Mouse (Mus musculus) heart, embryonic 15.5 days (tissue): ENCODE measurements around the gene Krt31. TPM values are rescaled to one million over a fixed set of nuclear protein-coding genes. Genes with fewer than 3 reads are reported as not detected.
A peak's percentile ranks its signal among the peaks of the same experiment; 100 is the strongest.

ENCODE experiments used
- ATAC-seq: fragments of 200-750 bp; cut with Nextera tagmentation; replicated peaks from 2 replicates; pipeline ENCODE4 v1.8.0; 2017; ENCODE audit warnings: low read depth, moderate TSS enrichment; ENCODE audit not compliant: insufficient number of reproducible peaks, insufficient read depth, low FRiP score
- H3K27ac ChIP-seq: fragments of 300-500 bp; sonication (generic); 2 replicates; pipeline ENCODE4 v1.5.1; 2015; ENCODE audit warnings: mild to moderate bottlenecking, inconsistent platforms
- H3K27me3 ChIP-seq: fragments of 300-500 bp; sonication (generic); 2 replicates; pipeline ENCODE4 v1.6.1; 2015; ENCODE audit warnings: inconsistent platforms
- H3K36me3 ChIP-seq: fragments of 300-500 bp; sonication (generic); 2 replicates; pipeline ENCODE4 v1.6.1; 2015; ENCODE audit warnings: mild to moderate bottlenecking, inconsistent platforms
- H3K4me1 ChIP-seq: fragments of 300-500 bp; sonication (generic); replicated peaks from 2 replicates; pipeline ENCODE4 v1.6.1; 2015; ENCODE audit warnings: inconsistent platforms
- H3K4me2 ChIP-seq: fragments of 300-500 bp; sonication (generic); 2 replicates; pipeline ENCODE4 v1.6.1; 2015; ENCODE audit warnings: inconsistent platforms, mild to moderate bottlenecking, moderate library complexity
- H3K4me3 ChIP-seq: fragments of 300-500 bp; sonication (generic); 2 replicates; pipeline ENCODE4 v1.5.1; 2015; ENCODE audit warnings: mild to moderate bottlenecking, inconsistent platforms
- H3K9ac ChIP-seq: fragments of 300-500 bp; sonication (generic); 2 replicates; pipeline ENCODE4 v1.6.1; 2015; ENCODE audit warnings: mild to moderate bottlenecking, inconsistent platforms
- H3K9me3 ChIP-seq: fragments of 300-500 bp; sonication (generic); replicated peaks from 2 replicates; pipeline ENCODE4 v1.6.1; 2016; ENCODE audit warnings: inconsistent platforms
- WGBS: fragments of 180-500 bp; shearing (Covaris S2); methylation state at CpG from one replicate; pipeline ENCODE4 v1.1.7; 2015; ENCODE audit warnings: mixed read lengths; 5-methylcytosine and 5-hydroxymethylcytosine counted together
- polyA plus RNA-seq: library from polyadenylated mRNA; unstranded; fragments of >200 nt; fragmentation: Nextera tagmentation; extraction: Ambion mirVana; gene quantifications from 2 replicates; pipeline ENCODE4 v1.2.1, GENCODE M21; 2015

Gene Krt31
- not detected in 2 replicates for polyA plus RNA-seq

DNA sequence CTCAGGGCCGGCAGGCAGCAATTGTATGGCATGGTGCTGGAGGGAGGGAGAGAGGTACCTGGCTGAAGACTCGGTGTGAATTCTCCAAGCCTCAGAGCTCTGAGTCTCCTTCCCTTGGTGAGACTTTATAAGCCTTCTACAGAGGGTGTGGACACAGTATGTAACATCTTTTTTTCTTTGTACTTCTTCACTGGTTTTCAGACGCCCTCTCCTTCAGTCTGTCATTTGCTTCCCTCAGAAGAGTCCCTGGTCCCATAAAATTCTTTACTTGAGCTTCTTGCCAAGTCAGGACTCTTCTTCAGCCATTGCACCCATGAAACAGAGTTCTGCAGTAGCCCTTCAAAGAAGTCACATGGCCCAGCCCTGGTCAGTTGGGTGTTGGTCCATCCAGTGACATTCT, at the start of gene Krt31:
Gene Krt31, minus strand, starts transcription at position 101 of the 400 bp plus-strand sequence.
- Histone ChIP-seq H3K4me2 (no peak within 1 kb of the TSS), H3K4me1 (peaks cover 7% of the 10 kb centered on the region), H3K4me3 (no peak within 1 kb of the TSS), H3K9ac (no peak within 1 kb of the TSS), H3K36me3 (no peaks in the 10 kb centered on the region), H3K27ac (no peak within 1 kb of the TSS), H3K27me3 (no peaks in the 10 kb centered on the region; the same call in 1 of the 2 replicates), H3K9me3 (no peaks in the 10 kb centered on the region)
- 63% methylated on average over 3 of the region's 3 CpGs for WGBS
- no peak for ATAC-seq

DNA sequence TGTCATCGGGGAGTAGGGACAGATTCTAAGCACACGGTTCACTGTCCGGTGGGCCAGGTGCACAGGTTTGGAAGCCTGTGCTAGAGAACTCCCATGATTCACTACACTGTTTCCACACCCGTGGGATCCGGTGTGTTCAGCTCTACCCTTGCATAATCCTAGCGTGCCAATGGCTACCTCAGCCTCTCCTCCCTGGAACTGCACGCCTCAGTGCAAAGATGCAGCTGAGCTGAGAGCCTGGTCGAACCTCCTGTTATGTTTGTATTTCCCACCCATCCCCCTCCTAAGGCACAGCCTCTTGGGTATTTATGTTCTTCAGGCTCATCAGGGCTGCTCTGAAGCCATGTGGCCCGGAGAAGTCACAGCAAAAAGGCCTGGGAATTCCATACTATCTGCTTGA, 47.5 kb upstream of the Krt31 start:
- Histone ChIP-seq H3K9ac (no peak overlapping the region), H3K4me2 (no peak overlapping the region), H3K4me1 (no peaks in the 10 kb centered on the region), H3K27ac (no peak overlapping the region), H3K27me3 (no peaks in the 10 kb centered on the region), H3K9me3 (no peaks in the 10 kb centered on the region), H3K36me3 (no peaks in the 10 kb centered on the region), H3K4me3 (no peak overlapping the region)
- WGBS = 61% methylated on average over 9 of the region's 9 CpGs
- no peak for ATAC-seq

DNA sequence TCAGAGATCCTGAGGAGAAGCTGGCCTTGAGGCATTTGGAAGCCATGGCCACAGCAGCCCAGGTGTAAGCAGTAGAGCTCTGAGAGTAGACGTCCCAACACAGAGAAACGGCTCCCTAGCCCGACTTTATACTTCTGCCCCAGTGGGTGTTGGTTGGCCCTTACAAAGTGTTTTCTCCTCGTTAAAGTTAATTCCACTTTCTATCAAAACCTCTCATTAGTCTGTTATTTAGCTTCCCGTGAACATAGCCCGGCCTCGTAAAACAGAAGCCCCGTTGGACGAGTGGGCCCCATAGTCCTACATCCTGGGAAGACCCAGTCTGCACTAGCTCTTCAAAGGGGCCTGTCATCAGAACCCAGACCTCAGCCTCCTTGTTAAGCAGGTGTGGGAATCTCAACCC, 45.8 kb upstream of the Krt31 start, which contains the start of gene Krt35:
Gene Krt35, minus strand, starts transcription at position 101 of the 400 bp plus-strand sequence.
- Histone ChIP-seq H3K27ac (no peak within 1 kb of the TSS), H3K36me3 (no peaks in the 10 kb centered on the region), H3K9me3 (no peaks in the 10 kb centered on the region), H3K4me1 (no peaks in the 10 kb centered on the region), H3K27me3 (no peaks in the 10 kb centered on the region), H3K4me2 (no peak within 1 kb of the TSS), H3K4me3 (no peak within 1 kb of the TSS), H3K9ac (no peak within 1 kb of the TSS)
- 80% methylated on average over 9 of the region's 9 CpGs for WGBS
- no peak for ATAC-seq

DNA sequence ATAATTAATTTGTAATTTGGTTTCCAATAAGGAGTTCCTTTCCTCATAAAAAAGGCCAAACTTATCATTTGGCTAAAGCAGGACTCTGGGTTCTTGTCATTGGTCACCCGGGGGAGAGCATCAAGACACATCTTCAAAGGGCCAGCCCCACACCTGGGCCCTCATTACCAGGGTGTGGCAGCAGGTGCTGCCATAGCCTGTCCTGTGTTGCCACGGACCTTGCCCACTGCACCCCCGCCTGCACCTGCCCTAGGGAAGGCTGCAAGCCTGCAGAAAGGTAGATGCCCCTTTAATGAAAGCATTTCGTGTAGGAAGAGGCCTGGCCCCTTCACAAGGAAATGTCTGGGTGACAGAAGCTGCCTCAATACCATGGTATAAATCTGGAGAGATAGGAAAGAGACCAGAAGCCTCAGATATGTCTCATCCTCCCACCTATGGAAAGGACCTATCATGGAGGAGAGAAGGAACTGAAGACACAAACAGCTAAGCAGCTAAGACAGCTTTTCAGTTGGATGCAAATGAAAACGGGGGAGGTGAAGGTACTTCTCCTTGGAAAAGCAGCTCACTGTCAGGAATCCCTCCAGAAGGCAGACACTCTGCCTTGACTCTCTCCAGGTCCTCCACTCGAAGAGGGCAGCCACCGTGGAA, 38.2 kb upstream of the Krt31 start:
- WGBS = 63% methylated on average over 7 of the region's 7 CpGs

GRCm38 (mm10) chr11:100087861-100088260, 37.5 kb upstream of the Krt31 start, which contains the start of gene Krt32:
Gene Krt32 (minus strand): TSS chr11:100088226.
- no peak within 1 kb of the TSS for H3K9ac ChIP-seq
- 81% methylated on average over 10 of the region's 10 CpGs for WGBS
- H3K4me2 ChIP-seq = no peak within 1 kb of the TSS
- H3K9me3 ChIP-seq = no peaks in the 10 kb centered on the region
- no peak for ATAC-seq
- H3K4me3 ChIP-seq = no peak within 1 kb of the TSS
- no peaks in the 10 kb centered on the region for H3K27me3 ChIP-seq
- no peaks in the 10 kb centered on the region for H3K36me3 ChIP-seq
- no peaks in the 10 kb centered on the region for H3K4me1 ChIP-seq
- no peak within 1 kb of the TSS for H3K27ac ChIP-seq

More for the DNA sequence above, 38.2 kb upstream of the Krt31 start:
- Histone ChIP-seq H3K36me3 (no peaks in the 10 kb centered on the region), H3K4me3 (no peak overlapping the region), H3K4me2 (no peak overlapping the region), H3K27me3 (no peaks in the 10 kb centered on the region), H3K27ac (no peak overlapping the region), H3K9me3 (no peaks in the 10 kb centered on the region), H3K4me1 (no peaks in the 10 kb centered on the region), H3K9ac (no peak overlapping the region)
- no peak for ATAC-seq

GRCm38 (mm10) chr11:100073873-100074272, 23.5 kb upstream of the Krt31 start:
- Histone ChIP-seq H3K27ac (no peak overlapping the region), H3K4me2 (no peak overlapping the region), H3K36me3 (no peaks in the 10 kb centered on the region), H3K27me3 (no peaks in the 10 kb centered on the region), H3K9me3 (no peaks in the 10 kb centered on the region), H3K9ac (no peak overlapping the region), H3K4me1 (no peaks in the 10 kb centered on the region), H3K4me3 (no peak overlapping the region)
- ATAC-seq = no peak
- 49% methylated on average over 1 of the region's 1 CpGs for WGBS

DNA sequence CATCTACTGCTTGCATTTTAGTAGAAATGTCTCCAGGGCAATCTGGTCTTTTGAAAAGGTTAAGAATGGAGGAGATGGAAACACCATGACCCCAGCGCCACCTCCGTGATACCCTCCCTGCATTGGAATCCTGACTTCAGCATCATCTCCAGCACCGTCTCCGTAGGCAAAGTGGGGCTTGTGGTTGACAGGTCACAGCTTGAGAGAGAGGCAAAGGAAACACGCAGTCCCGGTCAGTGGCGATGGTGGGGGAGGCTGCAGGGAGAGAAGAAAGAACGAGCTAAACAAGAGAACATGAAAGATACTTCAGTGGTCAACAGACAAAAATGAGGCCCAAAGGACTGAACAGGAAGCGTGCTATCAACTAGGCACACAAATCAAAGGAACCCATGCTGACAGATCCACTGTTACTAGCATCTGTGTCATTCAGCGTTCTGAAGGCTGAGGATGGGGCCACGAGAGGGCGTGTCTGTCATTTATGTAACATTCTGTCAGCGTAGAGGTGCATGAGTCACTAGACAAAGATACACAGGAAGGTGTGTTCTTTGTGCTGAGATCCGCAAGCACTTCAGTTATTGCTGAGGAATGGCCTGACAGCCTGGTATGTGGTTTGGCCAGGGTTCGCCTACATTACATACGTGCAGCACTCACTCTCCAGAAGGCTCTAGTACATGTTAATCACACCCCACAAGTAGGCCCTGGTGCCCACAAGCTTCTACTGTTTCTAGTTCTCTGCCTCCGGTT, 17.1 kb upstream of the Krt31 start:
- H3K27ac ChIP-seq = no peak overlapping the region
- H3K9me3 ChIP-seq = no peaks in the 10 kb centered on the region
- H3K27me3 ChIP-seq = no peaks in the 10 kb centered on the region
- H3K9ac ChIP-seq = no peak overlapping the region
- H3K4me1 ChIP-seq = peaks cover 18% of the 10 kb centered on the region
- H3K4me2 ChIP-seq = no peak overlapping the region
- H3K36me3 ChIP-seq = no peaks in the 10 kb centered on the region
- no peak overlapping the region for H3K4me3 ChIP-seq
- peak; percentile 47; the same call in 1 of the 2 replicates for ATAC-seq
- 65% methylated on average over 17 of the region's 17 CpGs for WGBS

DNA sequence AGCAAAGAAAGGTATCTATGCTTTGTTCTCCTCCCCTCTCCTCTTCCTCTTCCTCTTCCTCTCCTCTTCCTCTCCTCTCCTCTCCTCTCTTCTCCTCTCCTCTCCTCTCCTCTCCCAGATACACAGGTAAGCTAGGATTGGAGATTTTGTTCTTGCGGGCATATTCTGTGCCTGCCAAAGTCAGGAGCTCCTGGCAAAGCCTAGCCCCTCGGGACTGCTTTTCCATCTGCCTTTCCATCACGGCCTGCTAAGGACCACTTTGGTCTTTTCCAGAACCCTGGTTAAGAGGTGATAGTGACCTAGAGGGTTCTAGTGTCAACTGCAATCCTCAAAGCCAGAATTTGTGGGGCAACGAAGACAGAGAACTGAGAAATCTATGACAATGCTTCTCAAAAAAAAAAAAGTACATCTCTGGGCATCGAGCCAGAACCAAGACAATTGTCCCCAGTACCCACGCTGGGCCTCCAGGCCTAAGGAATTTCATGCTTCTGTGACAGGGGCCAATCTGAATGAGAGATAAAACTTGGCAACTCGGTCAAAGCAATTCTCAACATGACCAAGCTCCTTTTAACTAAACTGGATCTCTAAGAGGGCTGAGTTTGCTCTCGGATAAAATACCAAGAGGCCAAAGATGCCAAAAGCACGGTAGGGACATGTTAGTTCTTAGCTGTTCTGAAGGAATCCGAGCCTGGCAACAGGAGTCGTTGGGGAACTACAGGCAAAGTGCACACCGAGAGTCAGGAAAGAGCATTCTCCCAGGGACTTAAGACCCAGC, 16.1 kb upstream of the Krt31 start:
- H3K9ac ChIP-seq = no peak overlapping the region
- H3K27me3 ChIP-seq = no peaks in the 10 kb centered on the region
- H3K9me3 ChIP-seq = no peaks in the 10 kb centered on the region
- peaks cover 18% of the 10 kb centered on the region for H3K4me1 ChIP-seq
- no peak overlapping the region for H3K4me2 ChIP-seq
- 38% methylated on average over 12 of the region's 12 CpGs for WGBS
- H3K27ac ChIP-seq = peak overlapping the region; percentile 37; the same call in 1 of the 2 replicates
- no peak for ATAC-seq
- H3K4me3 ChIP-seq = no peak overlapping the region
- no peaks in the 10 kb centered on the region for H3K36me3 ChIP-seq

DNA sequence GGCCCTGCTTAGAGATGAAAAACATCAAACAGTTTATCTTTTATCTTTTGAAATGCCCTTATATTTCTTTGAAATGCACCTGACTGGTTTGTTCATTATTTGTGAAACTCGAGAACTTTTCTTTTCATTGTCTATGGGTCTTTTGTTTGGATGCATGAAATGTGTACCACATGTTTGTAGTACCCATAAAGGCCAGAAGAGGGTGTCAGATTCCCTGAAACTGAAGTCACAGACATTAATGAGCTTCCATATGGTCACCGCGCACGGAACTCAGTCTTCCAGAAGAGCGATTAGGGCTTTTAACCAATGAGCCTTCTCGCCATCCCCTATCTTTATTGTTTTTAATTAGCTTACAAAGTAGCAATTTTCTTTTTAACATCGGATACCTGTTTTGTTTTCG, 8.5 kb upstream of the Krt31 start:
- 76% methylated on average over 8 of the region's 8 CpGs for WGBS
- Histone ChIP-seq H3K4me3 (no peak overlapping the region), H3K4me2 (no peak overlapping the region), H3K27me3 (no peaks in the 10 kb centered on the region), H3K27ac (no peak overlapping the region), H3K9ac (no peak overlapping the region), H3K36me3 (no peaks in the 10 kb centered on the region), H3K9me3 (no peaks in the 10 kb centered on the region), H3K4me1 (no peaks in the 10 kb centered on the region)
- ATAC-seq = no peak

DNA sequence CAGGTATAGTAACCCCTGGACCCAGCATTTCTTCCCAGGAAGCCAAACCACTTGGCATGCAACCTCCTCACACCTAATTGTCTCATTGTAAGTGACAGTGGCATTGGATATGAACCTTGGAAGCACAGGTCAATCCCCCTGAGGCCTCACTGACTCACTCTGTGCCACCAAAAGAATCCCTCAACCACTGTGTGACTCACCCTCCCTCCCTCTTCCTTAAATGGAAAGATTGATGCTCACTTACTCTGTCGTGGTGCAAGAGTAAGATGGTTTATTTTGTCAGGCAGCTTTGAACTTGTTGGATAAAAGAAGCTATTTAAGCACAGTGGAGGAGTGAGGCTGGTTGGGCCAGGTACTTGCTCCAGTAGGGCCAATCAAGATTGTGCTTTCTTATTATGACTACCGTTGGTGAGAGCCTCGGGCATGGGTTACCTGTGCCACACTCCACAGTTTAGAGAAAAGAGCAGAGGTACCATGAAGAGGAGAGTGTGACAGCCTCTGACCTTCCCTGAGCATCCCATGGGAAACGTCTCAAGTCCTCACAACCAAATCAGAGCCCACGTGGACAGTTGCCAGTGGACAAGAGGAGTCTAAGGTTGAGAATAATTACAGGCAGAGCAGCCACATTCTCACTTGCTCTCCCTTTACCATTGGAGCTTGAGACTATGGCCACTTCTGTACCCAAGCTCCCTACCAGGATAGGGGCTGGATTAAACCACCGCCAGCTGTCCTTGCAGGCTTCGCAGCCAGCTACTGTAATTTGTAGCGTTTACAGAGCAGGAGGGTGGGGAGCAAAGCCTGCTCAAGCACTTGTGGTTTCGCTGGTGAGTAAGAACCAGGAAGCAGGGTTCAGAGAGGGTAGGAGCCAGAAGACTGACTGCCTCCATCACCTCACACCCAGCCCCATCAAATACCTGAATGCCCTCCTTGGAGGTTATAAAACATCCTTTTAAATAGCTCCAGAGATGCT, 5.6 kb upstream of the Krt31 start:
- no peaks in the 10 kb centered on the region for H3K9me3 ChIP-seq
- H3K27ac ChIP-seq = no peak overlapping the region
- H3K36me3 ChIP-seq = no peaks in the 10 kb centered on the region
- no peaks in the 10 kb centered on the region; the same call in 1 of the 2 replicates for H3K27me3 ChIP-seq
- H3K4me3 ChIP-seq = no peak overlapping the region
- WGBS = 57% methylated on average over 9 of the region's 9 CpGs
- H3K4me1 ChIP-seq = no peaks in the 10 kb centered on the region
- no peak overlapping the region for H3K9ac ChIP-seq
- no peak for ATAC-seq
- H3K4me2 ChIP-seq = no peak overlapping the region
